Mouse (Mus musculus): ENCODE measurements around the gene Zfp428.

GRCm38 (mm10) chr7:24534301-24534700, 27.5 kb downstream of the Zfp428 start:
- TF ChIP-seq POLR2A (IDR thresholded peaks at IDR 0.05; ENCODE audit: insufficient read depth, low read depth, low read length) (no peak), CTCF (IDR thresholded peaks at IDR 0.05; ENCODE audit: insufficient read depth, low read depth, low read length) (no peak)

All from olfactory bulb, adult 2 months (tissue).